Mouse (Mus musculus): ENCODE data around the gene Apbb1.
A peak's percentile ranks its signal among the peaks of the same experiment; 100 is the strongest.

Apbb1 gene

DNA sequence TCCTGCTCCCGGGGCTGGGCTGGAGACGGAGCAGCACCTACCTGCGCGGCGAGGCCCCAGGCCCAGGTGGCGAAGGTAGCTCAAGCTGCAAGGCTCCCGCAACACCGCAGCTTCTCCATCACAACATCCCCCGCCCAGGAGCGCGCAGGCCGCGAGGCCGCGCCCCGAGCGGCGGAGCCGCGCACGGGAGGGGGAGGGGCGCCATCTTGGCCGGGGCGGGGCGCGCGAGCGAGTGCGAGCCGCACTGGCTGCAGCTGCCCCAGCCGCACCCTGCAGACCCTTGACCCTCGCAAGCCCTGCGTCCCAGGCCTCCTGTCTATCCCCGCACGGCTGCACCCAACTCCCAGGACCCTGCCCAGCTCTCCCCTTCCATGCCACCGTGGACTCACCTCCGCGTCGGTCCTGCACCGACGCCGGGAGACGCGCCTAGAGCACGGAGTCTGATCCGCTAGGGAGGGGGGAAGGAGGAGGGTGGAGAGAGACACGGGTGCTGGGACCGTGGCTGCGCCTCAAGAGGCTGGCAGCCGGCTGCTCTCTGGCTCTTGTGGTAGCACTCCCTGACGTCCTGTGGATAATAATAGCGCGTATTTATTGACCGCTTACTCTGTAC lies at the start of gene Apbb1:
TSS of gene Apbb1 (minus strand) at position 560 of the 610 bp plus-strand sequence.
- DNase-seq (ENCODE audit: low read depth, low spot score) = peak; percentile 79

DNA sequence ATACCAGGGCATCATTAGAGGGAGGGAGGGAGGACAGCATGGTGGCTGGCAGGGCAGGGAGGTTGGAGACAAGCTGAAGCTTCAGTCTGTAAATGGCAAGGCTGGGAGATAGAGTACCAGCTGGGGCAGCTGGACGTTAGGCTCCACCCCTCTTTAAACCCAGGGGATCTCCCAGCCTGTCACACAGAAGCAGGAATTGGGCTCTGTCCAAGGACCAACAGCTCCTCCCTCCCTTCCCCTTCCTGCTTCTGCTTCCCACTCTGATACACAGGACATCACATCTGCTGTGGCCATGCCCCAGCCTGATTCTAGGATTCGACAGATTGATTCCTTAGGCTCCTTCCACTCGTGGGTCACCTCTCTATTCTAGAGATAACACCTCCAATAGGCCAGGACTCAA lies 47.2 kb upstream of the Apbb1 start:
- no peak for DNase-seq (ENCODE audit: low read depth, low spot score)

DNA sequence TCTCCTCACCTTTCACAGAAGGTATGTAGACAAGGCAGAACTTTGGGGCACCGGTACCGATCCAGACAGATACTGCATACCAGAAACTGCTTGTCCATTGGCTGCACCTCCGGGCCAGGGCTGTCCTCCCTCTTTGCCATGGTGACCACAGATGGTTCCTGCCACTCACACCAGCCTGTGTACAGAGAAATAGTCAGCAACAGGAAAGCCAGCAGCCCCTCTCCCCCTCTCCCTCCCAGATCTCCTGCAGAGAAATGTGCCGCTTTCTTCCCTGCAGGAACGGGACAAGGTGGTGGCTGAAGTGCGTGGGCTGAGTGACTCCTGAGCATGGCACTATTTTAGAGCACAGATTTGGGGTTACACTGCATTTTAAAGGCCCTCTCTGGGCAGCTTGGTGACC lies 43.9 kb upstream of the Apbb1 start:
- DNase-seq (ENCODE audit: low read depth, low spot score) = no peak

DNA sequence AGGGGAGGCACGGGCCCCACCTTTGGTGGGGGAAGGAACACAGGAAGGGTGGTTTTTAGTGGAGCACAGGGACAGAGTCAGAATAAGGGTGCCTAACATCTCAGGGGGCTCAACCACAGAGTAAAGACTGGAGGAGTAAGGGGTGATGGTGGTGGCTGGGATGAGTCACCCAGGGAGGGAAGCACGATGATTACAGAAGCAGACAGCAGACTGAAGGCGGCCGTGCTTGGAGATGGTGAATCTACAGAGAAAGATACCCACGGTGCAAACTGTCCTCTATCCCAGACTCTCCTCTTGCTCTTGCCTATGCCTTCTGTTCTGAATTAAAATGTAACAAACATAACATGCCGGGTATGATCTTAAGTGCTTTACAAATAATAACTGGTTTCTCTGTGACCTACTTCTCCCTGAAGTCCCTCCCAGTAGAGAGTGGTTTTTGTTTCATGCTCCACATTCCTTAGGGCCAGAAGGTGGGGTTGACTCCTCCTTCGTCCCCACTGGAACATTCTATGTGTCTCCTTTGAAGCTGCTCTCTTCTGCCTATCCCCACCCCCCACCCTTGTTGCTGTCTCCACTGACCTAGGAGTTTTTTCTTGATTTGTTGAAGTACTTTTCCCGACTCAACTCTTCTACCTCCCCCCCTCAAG lies 40.3 kb upstream of the Apbb1 start:
- DNase-seq (ENCODE audit: low read depth, low spot score) = no peak

DNA sequence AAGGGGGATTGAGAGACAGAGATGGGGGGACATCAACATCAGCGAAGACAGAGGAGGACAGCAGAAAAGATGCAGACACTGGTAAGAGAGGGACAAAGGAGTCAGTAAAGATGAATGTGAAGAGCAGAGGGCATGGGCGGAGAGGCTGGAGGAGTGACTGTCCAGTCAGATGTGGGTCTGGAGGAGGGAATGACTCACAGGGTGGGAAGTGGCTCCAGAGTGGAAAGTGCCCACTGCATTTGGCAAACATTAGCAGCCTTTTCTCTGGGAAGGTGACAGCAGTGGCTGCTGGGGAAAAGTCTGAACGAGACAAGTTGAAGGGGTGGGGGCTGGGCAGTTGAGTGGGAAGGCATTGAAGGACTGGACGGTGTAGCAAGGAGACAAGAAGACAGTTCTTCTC lies 39.6 kb upstream of the Apbb1 start:
- DNase-seq (ENCODE audit: low read depth, low spot score) = no peak

DNA sequence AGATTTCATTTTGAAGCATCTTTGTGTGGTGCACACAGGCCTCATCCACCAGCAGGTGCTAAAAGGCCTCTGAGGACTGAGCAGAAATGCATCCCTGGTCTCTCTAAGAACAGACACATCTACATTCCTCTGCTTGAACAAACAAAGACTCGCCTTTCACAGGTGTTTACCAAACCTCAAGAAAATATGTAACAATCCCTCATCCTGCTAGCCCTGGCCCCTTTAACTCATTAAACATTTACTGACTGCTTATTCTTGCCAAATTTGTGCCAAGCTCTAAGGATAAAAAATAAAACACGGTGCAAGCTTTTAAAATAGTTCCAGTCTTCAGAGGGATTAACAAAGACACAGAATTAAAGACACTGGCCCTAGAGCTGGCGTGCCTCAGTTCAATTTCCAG lies 38.2 kb upstream of the Apbb1 start:
- no peak for DNase-seq (ENCODE audit: low read depth, low spot score)

DNA sequence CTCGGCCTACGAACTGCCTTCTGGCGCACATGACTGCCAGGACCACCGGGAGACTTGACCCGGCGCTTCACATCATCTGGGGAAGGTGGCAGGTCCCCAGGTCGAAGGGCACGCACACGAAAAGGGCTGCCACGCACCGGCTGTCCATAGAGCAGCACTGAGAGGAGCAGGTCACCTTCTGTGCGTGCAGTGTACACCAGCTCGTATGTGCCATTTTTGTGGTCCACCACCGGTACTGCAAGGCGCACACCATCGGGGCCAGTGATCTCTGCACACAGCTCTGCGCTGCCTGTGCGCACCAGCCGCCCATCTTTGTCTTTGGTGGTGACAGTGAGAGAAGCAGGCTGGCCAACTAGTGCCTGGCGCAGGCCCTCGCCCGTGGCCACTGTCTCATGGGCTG lies 36.4 kb upstream of the Apbb1 start:
- no peak for DNase-seq (ENCODE audit: low read depth, low spot score)

DNA sequence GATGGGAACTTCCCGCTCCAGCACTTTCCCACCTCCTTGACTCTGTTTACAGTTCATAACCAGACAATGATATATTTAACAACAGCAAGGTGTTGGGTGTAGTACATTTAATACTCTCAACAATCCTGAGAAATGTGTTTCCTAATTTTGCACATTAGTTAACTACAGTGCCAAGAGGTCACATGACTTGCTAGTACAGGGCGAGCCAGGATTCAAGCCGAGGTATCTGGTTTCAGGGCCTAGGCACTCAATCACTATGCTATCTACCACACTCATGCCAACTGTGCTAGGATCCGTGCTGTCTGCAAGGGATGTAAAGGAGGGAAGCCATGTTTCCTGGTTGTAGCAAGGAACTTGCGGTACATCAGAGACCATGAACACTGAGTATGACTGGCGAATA lies 35.1 kb upstream of the Apbb1 start:
- DNase-seq (ENCODE audit: low read depth, low spot score) = no peak

DNA sequence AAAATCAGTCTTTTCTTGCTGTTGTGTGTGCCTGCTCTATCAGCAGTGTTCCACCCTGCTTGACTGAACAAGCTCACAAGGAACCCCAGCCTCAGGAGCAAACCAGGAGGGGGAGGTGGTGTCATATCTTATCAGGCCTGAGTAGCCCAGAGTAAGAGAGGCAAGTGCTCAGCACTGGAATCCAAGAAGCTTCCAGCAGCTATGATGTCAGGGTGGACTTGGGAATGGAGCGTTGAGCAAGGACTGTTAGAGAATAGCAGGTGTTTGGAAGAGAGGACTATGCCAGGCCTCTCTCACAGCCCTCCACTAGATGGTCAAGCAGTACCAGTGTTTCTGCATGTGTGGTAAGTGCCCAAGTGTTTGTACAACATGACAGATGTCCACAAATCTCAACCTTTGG lies 34.3 kb upstream of the Apbb1 start:
- no peak for DNase-seq (ENCODE audit: low read depth, low spot score)

DNA sequence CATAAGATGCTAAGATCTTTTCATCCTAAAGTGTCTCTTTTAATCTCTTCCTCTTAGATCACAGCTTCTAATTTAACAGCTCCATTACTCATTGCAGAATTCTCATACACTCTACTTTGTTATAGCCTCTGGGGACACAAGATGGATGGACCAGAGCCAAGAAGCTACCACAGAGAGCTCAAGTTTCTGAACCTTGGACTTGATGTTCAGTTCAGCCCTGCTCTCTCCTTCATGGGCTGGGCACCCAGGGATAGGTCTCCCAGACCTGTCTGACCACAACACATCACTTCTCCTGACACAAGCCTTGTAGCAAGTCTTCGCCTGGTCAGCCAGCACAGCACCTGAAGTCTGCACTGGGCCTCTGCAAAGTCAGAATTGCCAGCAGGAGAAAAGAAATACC lies 32.9 kb upstream of the Apbb1 start:
- no peak for DNase-seq (ENCODE audit: low read depth, low spot score)

DNA sequence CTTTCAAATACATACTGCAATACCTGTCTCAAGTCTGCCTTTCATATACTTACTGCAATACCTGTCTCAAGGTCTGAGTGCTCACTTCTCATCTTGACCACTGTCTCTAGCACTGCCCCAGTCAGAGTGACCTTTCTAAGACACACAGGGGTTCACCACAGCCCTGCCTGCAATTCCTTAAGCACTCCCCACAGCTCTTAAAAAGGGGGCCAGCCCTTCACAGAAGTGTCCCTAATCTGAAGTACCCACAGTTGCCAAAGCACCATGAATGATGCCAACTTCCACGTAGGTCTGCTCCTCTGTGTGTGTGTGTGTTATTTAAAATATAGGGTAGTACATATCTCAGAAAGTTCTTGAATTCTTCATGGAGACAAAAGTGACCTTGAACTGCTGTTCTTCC lies 30.3 kb upstream of the Apbb1 start:
- DNase-seq (ENCODE audit: low read depth, low spot score) = no peak

DNA sequence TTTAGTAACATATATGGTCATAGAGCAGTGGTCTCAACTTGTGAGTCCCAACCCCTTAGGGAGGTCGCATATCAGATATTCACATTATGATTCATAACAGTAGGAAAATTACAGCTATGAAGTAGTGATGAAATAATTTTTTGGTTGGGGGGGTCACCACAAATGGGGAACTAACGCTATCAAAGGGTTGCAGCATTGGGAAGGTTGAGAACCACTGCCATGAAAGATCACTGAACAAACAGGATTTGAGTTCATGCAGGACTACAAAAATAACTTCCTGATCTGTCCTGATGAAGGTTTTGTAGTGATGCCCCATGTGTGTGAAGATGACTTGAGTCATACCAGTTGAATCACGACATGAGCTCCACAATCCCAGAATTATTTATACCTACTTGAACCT lies 27.0 kb upstream of the Apbb1 start:
- no peak for DNase-seq (ENCODE audit: low read depth, low spot score)

DNA sequence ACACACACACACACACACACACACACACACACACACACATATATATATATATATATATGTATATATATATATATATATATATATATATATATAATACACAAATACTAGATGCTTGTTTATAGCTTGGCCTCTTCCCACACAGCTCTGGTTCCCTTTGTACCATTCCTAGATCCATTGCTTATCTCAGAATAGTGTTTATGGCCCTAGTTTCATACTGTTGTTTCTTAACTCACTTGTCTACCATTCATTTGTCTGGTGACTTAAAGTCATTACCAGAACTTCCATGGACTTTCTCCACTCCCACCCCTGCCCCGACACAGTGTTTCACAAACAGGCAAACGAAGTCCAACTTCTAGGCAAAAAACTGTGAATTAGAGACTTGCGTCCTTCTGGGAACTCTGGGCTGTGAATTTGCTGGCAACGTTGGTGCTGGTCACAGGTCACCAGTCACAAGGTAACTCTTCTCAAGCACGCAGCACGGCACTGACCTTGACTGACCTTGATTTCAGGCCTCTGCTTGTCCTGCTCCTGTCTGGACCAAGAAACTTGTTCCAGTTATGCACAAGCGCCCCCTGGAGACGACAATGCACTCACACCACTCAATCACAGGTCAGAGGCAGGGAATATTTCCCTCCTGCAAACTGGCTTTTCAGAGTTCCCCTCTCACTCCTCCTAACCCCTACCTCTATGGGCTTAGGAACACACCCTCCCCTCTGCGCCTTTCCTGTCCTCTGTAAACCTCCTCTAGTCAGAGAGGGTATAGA lies 21.6 kb upstream of the Apbb1 start:
- DNase-seq (ENCODE audit: low read depth, low spot score) = peak; percentile 70

DNA sequence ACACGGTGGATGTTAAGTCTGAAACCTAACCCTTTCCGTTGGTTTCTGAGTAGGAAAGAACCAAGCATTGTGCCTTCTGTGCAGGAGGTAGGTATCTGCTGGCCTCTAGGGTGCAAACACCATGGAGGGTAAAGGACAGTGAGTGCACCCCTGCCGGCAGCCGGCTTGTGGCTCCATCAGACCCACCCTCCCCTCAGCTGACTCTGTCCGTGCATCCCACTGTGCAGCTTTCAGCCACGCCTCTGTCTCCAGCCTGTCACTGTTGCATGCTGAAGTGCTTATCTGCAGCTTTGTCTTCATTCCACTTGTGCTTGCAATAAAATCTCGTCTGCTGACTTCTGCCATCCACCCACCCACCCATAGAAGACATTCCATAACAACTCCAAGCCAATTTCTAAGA lies 8.6 kb upstream of the Apbb1 start:
- DNase-seq (ENCODE audit: low read depth, low spot score) = no peak

DNA sequence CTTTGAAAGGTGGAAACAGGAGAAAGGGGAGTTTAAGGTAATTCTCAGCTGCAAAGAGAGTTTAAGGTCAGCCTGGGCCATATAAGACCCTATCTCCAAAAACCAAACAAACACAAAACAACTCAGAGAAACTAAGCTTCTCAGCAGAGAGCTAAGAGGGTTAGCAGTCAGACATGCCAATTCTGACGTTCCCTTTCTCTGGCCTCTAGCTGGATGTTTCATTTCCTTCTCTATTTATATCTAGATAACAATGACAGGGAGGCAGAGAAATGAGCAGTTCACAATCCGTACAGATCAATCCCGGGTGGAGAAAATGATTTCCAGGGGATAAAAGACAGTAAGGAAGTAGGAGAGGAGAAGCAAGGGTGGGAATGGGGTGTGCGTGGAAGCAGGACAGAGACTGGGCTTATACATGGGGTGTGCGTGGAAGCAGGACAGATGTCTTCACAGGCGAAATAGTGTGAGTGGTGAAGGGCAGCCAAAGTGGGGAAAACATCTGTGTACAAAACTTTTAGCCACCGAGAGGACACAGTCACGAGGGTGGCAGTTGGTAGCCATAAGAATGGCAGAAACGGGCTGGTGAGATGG lies 7.0 kb upstream of the Apbb1 start:
- no peak for DNase-seq (ENCODE audit: low read depth, low spot score)

DNA sequence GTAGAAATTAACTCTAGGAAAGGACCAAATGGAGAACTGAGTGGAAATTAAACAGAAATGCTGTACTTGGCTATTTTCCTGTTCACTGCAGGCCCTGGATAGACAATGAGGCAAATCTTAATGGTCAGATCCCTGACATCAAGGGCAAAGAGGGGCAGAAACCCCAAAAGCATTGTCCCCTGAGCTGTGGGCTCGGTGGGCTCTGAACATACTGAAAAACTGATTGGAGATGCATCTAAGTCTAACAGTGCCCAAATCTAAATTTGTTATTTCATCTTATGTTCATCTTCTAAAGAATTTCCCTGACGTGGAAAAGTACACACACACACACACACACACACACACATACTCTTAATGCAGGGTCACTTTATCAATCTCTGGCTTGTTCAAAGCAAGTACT lies 506 bp upstream of the Apbb1 start:
- DNase-seq (ENCODE audit: low read depth, low spot score) = no peak

DNA sequence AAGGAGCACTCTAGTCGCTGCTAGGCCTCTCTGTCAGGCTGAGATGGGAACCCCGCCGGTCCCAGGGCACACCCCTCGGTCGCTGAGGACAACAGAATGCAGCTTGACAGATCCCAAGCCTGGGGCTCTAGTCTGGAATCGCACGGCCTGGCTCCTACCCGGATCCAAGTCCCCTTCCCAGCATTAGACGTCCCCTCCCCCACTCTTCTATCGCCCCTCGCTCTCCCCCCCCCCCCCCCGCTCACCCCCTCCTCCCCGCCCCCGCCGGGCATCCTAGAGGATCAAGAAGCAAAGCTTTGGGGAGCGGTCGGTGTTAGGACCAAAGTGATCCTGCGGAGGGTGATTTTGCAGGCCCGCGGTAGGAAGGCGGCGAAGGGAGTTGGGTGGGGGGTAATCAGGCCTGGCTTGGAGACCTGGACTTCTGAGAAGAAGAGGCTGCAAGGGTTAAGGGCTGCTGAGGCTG lies 795 bp downstream of the Apbb1 start:
- peak; percentile 43 for DNase-seq (ENCODE audit: low read depth, low spot score)

DNA sequence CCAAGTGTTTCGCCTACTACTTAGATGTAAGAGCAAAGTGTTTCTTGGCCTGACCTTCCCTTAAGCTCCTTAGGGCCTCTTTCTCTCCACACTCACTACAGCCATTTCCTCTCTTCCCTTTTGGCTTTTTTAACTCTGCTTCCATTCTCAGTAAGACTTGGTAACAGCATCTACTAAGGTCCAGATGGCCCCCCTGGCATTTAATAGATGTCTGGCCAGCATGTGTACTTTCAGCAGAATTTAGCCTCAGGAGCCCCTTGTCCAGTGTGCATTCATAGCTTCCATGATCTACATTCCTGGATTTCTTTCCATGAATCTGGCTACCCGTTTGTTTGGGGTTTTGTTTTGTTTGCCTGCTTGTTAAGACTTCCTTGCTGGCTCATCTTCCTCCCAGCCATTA lies 3.0 kb downstream of the Apbb1 start:
- no peak for DNase-seq (ENCODE audit: low read depth, low spot score)

DNA sequence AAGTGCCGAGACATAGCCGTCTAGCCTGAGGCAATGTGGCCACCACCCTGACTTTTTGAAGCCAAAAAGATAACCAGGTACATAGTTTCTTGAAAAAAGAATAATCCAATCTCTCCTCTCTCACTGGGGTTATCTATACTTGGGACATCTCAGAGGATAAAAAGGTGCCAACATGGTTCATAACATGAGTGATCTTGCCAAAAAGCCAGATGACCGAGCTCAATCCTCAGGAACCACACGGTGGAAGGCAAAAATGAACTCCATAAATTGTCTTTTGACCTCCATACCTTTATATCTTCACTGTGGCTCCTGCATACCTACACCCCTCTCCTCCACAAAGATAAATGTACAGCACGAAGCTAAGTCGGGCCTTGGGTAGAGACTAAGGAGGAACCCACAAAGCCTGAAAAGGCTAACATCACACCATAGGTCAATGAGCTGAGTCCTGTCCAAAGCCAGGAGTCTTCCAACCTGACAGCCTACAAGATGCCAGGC lies 4.0 kb downstream of the Apbb1 start:
- no peak for DNase-seq (ENCODE audit: low read depth, low spot score)

DNA sequence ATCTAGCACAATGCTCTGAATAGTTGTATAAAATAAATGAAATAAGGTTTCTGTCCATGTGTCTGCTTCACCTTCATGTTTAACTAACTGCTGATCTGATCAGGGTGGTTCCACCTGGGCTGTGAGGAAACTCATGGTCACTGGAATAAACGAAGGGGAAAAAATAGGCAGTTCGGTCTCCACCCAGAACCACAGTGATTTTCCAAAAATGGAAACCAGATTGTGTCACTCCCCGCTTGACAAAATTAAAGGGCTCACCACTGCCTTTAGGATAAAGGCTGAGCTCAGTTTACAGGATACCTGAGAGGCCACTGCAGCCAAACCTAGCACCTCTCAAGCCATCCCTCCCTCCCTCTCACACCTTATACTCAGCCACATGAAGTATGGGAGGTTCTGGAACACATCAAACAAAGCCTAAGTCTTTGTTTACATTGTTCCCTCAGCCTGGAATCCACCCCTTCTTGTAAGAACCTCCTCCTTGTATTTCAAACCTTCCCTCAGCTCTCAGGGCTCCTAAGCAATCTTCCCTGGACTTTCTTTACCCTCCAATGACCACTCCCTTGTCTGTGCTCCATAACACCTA lies 5.2 kb downstream of the Apbb1 start:
- DNase-seq (ENCODE audit: low read depth, low spot score) = no peak

DNA sequence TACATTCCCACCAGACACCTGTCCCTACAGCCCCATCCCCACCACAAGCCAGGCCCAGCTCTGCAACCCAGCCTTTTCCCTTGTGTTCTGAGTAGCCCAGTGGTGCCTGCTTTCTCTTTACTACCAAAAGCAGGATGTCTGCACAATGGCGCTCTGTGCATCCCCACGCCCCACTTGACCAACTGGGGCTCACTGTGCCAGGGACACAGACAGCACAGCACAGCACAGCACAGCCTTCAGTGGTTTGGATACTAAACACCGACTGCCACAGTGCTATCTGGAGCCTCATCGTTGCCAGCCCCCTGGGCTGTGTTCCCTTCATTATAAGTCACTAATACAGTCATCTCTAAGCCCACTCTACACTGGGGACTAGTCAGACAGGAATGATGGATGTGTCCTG lies 6.9 kb downstream of the Apbb1 start:
- DNase-seq (ENCODE audit: low read depth, low spot score) = no peak

DNA sequence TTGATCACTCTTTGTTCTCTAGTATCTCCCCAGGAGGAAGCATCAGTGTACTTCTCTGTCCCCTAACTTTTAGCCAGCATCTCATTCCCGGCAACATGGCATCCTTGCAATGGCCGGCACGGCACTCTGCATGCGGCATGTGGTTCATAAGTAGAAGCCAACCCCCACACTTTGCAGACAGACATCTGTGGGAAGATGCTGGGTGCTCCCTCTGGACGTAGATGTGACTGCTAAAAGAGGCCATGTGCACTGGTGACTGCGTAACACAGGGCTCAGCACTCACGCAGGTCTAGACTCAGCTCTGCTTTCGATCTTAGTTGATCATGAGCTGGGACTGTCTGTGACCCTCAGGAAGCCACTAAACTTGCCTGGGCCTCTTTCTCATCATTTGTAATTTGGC lies 8.5 kb downstream of the Apbb1 start:
- no peak for DNase-seq (ENCODE audit: low read depth, low spot score)

All from forelimb bud, embryonic 11.5 days (tissue).